In genomic region chr4:95184180-95184579, GRCm38 (mm10) we compare ENCODE assay signal across 21 mouse cellular contexts.
DNase-seq lines count a peak whose midpoint lies in the region; ATAC-seq lines count a peak whose summit lies in the region.
"Had no signal": no experiment of that assay in that cellular context is flagged by ENCODE, and none has a peak within 500 bp of the region (broad histone marks: within the 10 kb centered on the region; RNA-seq: fewer than 3 reads in every experiment).

No protein-coding gene starts in this region.

- no peak for ATAC-seq in forebrain, embryonic 14.5 days
- no peak for ATAC-seq in kidney, embryonic 15.5 days (replicated peaks; ENCODE audit: low FRiP score)
- ATAC-seq: inflammation-experienced regulatory T-cells, adult 6 months had no signal

- WGBS in forebrain, embryonic 14.5 days: 46% methylated on average over 4 of the region's 4 CpGs
- 96% methylated on average over 4 of the region's 4 CpGs for WGBS in forebrain, embryonic 10.5 days
- 80% methylated on average over 4 of the region's 4 CpGs for WGBS in kidney, embryonic 15.5 days

- H3K9ac ChIP-seq in forebrain, embryonic 14.5 days (ENCODE audit: low read length): no peak overlapping the region
- H3K9ac ChIP-seq in kidney, embryonic 15.5 days: no peak overlapping the region
- H3K9ac ChIP-seq: embryonic facial prominence, embryonic 13.5 days; heart, embryonic 13.5 days; limb, embryonic 13.5 days; liver, embryonic 14.5 days; midbrain, embryonic 12.5 days; neural tube, embryonic 13.5 days had no signal

- no peak overlapping the region for H3K4me2 ChIP-seq in forebrain, embryonic 14.5 days (ENCODE audit: low read length)
- H3K4me2 ChIP-seq in kidney, embryonic 15.5 days: no peak overlapping the region
- H3K4me2 ChIP-seq: embryonic facial prominence, embryonic 13.5 days; heart, embryonic 13.5 days; limb, embryonic 13.5 days; midbrain, embryonic 12.5 days; neural tube, embryonic 13.5 days had no signal

- no peaks in the 10 kb centered on the region for H3K27me3 ChIP-seq in forebrain, embryonic 14.5 days (replicated peaks; ENCODE audit: control insufficient read depth, insufficient read depth, low read length)
- H3K27me3 ChIP-seq in forebrain, embryonic 10.5 days (ENCODE audit: poor library complexity, severe bottlenecking): peaks cover 30% of the 10 kb centered on the region; the same call in 1 of the 2 replicates
- H3K27me3 ChIP-seq in kidney, embryonic 15.5 days: no peaks in the 10 kb centered on the region
- H3K27me3 ChIP-seq: embryonic facial prominence, embryonic 13.5 days; heart, embryonic 13.5 days; limb, embryonic 13.5 days; midbrain, embryonic 12.5 days; neural tube, embryonic 13.5 days had no signal

- no peaks in the 10 kb centered on the region for H3K36me3 ChIP-seq in forebrain, embryonic 14.5 days (ENCODE audit: control insufficient read depth, insufficient read depth, low read length)
- H3K36me3 ChIP-seq in forebrain, embryonic 10.5 days (replicated peaks): no peaks in the 10 kb centered on the region
- no peaks in the 10 kb centered on the region for H3K36me3 ChIP-seq in kidney, embryonic 15.5 days
- H3K36me3 ChIP-seq: embryonic facial prominence, embryonic 13.5 days; heart, embryonic 13.5 days; limb, embryonic 13.5 days; midbrain, embryonic 12.5 days; neural tube, embryonic 13.5 days had no signal

- H3K4me3 ChIP-seq in forebrain, embryonic 14.5 days (ENCODE audit: low read depth, low read length): no peak overlapping the region
- no peak overlapping the region for H3K4me3 ChIP-seq in forebrain, embryonic 10.5 days
- H3K4me3 ChIP-seq in kidney, embryonic 15.5 days (replicated peaks): no peak overlapping the region
- H3K4me3 ChIP-seq: embryonic facial prominence, embryonic 13.5 days; heart, embryonic 13.5 days; limb, embryonic 13.5 days; midbrain, embryonic 12.5 days; neural tube, embryonic 13.5 days had no signal

- H3K9me3 ChIP-seq in forebrain, embryonic 14.5 days (replicated peaks; ENCODE audit: control insufficient read depth, low read length): no peaks in the 10 kb centered on the region
- no peaks in the 10 kb centered on the region for H3K9me3 ChIP-seq in forebrain, embryonic 10.5 days
- H3K9me3 ChIP-seq in kidney, embryonic 15.5 days (replicated peaks): no peaks in the 10 kb centered on the region
- H3K9me3 ChIP-seq: embryonic facial prominence, embryonic 13.5 days; heart, embryonic 13.5 days; limb, embryonic 13.5 days; midbrain, embryonic 12.5 days; neural tube, embryonic 13.5 days had no signal

- peak; percentile 39 for DNase-seq in forebrain, embryonic 14.5 days (ENCODE audit: low spot score)
- no peak for DNase-seq in forebrain, embryonic 10.5 days (ENCODE audit: extremely low spot score, low spot score)
- DNase-seq in kidney, adult 18-20 months: peak; percentile 36
- peak; percentile 48 for DNase-seq in lung, postnatal 10 days
- no peak for DNase-seq in lung, postnatal 25 days (ENCODE audit: low spot score)
- DNase-seq in lung, postnatal 4 days: peak; percentile 32 to 54
- DNase-seq in spleen, adult 18-20 months: no peak
- DNase-seq: adrenal gland, postnatal 36 days; B cell, adult 2 months; cerebellum, adult 8-10 months; heart, adult 11 months; right cerebral cortex, adult 18-20 months; thymus, postnatal 14 days had no signal

- H3K4me1 ChIP-seq in forebrain, embryonic 14.5 days (ENCODE audit: control insufficient read depth, insufficient read depth, low read length): peaks cover 31% of the 10 kb centered on the region
- peaks cover 28% of the 10 kb centered on the region for H3K4me1 ChIP-seq in forebrain, embryonic 10.5 days
- peaks cover 4% of the 10 kb centered on the region for H3K4me1 ChIP-seq in kidney, embryonic 15.5 days
- H3K4me1 ChIP-seq: heart, embryonic 13.5 days; neural tube, embryonic 13.5 days had no signal

- H3K27ac ChIP-seq in forebrain, embryonic 14.5 days (ENCODE audit: low read depth, low read length): no peak overlapping the region
- H3K27ac ChIP-seq in forebrain, embryonic 10.5 days: no peak overlapping the region
- H3K27ac ChIP-seq in kidney, embryonic 15.5 days: no peak overlapping the region
- H3K27ac ChIP-seq: embryonic facial prominence, embryonic 13.5 days; heart, embryonic 13.5 days; limb, embryonic 13.5 days; liver, embryonic 14.5 days; midbrain, embryonic 12.5 days; neural tube, embryonic 13.5 days had no signal

Comparison
In these comparisons a context has a peak if more than half of its experiments do, and no peak if none do; other contexts are left out.
1. DNase-seq: peak in forebrain, embryonic 14.5 days (single experiment), kidney, adult 18-20 months (single experiment), lung, postnatal 10 days (single experiment) and lung, postnatal 4 days (2 of 2); none in forebrain, embryonic 10.5 days (single experiment), lung, postnatal 25 days (single experiment) and spleen, adult 18-20 months (0 of 2).